Mouse (Mus musculus) heart, adult 9 months (tissue): ENCODE data around the gene Cracr2a.

Experiments used
- DNase-seq, 2 experiments: peaks; one replicate each; pipeline ENCODE4 v3.0.0; 2022; ENCODE audit warnings: low spot score in 2 of 2

Gene Cracr2a

DNA sequence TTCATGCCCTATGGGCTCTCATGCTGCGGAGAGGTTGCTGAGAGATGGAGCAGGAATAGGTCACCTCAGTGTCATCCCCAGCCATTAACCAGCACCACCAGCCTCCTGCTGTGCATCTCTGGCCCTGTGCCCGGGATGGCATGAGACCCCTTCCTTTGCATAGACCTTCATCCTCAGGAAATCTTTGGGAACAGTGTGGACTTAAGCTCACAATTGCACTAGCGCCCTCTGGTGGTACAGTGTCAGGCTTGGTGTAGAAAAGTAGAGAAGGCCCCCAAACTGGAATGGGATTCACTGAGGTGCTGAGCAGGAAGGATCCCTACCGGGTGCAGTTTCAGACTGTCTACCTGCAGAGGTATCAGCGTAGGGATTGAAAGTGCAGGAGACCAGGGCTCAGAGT is 64.0 kb downstream of the Cracr2a start:
- peak in 1 of 2 experiments; percentile 19 for DNase-seq

DNA sequence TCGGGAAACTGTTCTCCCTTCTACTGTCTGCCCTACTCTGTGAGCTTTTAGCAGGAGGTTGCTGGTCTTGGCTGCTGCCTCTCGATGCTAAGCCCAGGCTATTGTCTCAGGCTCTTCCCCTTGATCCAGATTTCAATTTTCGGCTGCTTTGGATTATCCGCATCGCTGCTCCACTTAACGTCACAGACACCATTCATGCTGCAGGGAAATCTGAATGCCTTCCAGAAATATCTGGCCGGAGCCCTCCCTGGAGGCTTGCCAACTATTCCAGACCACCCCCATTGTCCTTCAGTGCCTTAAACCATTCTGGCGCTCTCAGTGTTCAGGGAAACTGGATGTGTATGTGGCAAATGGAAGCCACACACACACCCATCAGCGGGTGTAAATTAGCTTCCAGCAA is 66.3 kb downstream of the Cracr2a start:
- DNase-seq, result no peak

DNA sequence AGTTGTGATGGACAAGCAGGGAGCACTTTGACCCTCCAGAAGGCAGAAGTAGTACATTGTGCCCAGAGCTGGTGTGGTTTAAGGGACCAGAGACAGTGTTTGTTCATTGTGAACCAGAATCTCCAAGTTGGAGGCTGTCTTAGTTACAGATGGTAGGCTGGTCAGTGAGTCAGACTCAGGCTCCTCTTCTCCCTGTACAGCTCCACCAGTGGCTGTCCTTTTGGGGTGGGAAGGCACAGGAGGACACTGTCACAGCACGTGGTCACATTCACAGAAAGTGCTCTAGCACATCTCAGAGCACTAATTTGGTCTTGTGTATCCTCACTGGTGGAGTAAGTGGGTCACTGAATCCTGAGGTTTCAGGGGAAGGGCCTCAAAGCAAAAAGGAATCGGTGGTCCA is 68.1 kb downstream of the Cracr2a start:
- no peak for DNase-seq

DNA sequence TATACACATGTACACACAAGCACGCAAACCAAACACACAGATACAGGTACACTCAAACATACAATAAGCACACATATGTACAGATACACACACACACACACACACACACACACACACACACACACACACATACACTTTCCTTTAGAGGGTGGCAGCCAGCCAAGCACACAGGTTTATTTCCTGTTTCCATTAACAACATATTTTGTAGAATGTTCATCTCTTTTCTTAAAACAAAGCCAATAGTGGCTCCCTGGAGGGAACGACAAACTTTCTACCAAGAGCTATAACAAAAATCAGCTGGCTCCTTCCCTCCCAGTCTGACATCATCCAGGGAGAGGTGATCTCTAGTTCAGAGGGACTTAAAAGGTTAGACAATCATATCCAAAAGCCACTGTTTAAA is 73.7 kb downstream of the Cracr2a start:
- no peak for DNase-seq

DNA sequence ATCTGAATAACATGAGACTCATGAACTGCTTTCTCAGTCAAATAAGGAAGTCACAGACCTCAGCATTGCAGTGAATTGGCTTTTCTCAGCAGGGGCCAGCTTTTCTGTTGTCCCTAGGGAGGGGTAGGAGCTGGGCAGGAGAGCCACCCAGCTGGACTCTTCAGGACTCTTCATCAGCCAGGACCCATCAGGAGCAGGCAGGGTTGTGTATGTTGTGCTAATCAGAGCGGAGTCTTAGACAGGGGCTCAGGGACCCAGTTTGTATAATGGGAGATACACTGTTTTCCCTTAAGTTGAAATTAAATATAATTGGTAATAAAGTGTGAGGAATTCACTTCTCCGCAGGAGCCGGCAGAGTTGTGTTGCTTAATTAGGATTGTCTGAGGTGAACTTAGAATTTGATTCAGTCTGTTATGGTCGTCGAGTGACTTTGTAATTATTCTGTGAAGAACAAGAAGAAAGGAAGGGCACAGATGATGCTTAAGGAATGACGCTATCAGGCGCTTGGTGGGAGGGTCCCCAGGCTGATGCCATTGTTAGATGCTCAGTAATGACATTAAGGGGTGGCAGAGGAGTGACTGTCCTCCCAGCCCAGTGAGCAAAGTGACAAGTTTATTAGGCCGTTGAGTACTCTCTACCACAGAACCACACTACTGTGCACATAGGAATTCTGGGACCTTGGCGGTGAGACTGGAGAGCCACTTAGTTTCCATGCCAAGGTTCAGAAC is 74.5 kb downstream of the Cracr2a start:
- DNase-seq, result no peak

DNA sequence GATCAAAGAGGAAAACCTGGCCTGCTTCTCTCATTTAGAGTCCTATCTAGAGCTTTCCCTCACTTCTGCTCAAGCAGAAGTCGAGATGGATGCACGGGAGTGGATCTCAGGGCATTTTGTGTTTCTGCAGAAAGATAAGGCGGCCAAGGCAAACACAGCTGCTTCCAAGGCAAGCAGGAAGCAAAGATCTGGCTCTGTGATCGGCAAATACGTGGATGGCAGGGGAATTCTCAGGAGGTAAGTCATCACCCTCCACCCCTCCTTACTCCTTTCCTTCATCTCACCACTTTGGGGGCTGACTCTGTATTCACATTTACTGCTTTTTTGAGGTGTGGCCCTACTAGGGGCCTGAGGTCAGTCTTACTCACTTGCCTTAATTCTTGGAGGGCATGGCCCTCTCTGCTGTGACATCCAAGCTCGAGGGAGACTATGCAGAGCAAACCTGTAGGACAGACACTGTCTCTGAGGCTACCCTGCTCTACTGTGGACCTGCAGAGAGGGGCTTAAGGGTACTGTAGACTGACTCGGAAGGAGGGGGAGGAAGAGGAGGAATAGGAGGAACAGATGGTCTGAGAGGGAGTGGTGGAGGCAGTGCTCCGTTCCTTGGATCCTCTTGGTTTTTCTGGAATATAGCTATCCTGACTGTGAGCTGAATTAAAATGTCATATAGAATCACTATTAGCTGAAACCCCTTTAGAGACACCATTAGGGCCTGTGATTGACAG is 80.1 kb downstream of the Cracr2a start:
- peak; percentile 9 to 14 for DNase-seq

DNA sequence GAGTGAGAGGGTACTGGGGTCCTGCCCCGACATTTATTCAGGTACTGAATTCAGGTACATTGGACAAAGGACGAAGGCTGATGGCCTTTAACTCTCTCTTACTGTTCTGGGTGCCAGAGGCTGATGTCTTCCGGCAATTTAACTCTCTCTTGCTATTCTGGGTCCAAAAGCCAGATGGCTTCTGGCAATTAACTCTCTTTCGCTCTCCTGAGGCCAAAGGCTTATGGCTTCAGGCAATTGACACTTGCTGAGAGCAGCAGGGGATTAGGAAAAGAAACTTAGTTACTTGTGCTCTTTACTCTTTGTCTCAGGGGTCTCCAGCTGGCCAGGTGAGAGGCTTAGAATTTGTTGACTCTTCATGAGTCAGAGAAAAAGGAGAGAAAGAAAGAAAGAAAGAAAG is 94.8 kb downstream of the Cracr2a start:
- no peak for DNase-seq

DNA sequence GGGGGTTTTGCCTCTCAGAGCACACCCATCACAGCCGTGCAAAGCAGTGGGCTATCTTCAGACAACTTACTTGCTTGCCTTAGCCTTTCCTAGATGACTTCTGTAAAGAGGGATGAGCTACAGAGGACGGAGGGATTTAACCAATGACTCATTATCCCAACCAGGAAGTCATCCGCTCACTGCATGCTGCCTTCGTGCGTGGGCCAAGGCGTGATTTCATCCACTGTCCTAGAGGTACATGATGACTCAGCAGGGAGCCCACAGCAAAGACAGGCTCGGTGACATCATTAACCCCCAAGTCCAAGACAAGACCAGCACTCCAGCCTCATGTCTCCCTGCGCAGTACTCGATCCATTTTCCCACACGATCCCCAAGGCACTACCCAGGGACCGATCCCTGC is 96.0 kb downstream of the Cracr2a start:
- no peak for DNase-seq

DNA sequence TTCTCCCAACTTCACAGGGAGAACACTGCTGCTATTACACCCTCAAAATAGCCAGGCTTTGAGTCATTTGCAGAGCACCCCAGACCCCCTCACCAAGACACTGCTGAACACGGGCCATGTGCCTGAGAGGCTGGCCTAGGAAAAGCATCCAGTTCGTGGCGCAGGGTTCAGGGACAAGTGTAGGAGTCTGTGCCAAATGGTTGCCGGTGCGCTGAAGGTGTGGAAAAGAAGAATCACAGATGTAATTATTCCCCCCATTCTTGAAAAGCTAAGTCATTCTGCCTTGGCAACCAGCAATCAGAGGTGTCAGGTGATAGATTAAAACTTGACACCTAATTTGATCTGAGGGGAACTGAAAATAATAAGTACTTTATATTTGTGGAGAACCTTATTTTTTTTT is 98.3 kb downstream of the Cracr2a start:
- no peak for DNase-seq

DNA sequence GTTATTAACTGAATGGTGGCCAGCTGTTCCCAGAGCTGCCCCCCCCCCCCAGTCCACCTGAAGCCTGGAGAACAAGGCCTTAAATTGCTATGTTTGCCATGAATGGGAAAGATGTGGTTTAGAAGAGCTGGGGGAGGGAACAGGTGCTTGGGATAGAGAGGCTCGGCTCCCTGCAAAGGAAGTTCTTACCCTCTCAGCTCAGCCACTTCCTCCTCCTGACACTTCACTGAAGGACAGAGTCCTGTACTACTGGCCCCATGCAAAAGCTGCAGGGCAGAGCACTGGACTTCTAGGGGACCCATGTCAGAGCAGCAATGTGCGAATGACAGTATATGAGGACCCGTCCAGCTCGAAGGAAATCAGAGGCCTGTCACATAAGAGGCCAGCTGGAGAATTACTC is 98.8 kb downstream of the Cracr2a start:
- DNase-seq, result no peak

DNA sequence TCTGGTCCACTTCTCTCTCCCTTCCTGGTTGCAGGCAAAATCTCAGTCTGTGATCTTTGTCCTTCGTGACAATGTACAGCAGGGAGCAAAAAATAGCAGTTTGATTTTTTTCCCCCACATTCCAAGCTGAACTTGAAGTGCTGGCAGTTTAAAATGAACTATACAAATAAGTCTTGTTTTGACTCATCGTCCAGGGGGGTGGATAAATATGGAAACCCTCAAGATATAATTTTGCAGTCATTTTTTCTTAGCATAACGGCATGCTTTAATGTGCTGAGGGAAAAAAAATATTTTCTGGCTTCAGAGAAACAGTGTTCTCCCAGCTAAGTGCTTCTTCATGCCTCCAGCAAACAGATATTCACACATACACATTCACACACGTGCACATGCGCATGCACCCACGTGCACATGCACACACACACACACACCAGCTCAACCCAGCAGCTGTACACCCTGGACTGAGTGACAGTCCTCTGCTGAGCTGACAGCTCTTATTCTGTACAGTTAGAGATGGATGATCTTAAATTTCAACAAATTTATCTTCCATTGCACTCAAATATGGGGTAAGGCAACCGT is 100.7 kb downstream of the Cracr2a start:
- no peak for DNase-seq

DNA sequence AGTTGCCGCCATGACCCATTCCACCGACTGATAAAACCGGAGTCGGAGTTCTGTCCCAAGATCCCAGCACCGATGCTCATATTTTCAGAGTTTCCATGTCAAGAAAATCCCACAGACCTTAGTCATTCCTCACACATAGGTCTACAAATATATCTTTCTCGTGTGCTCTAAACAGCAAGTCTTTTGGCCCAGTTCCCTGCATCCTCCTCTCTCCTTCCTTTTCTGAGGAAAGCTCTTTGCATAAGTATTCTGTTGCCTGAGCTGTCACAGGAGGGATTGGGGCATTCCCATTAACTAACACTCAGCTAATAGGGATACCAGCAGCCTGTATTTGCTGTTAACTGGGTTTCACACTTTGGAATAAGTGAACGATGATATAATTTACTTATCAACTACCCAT is 102.1 kb downstream of the Cracr2a start:
- DNase-seq, result no peak

DNA sequence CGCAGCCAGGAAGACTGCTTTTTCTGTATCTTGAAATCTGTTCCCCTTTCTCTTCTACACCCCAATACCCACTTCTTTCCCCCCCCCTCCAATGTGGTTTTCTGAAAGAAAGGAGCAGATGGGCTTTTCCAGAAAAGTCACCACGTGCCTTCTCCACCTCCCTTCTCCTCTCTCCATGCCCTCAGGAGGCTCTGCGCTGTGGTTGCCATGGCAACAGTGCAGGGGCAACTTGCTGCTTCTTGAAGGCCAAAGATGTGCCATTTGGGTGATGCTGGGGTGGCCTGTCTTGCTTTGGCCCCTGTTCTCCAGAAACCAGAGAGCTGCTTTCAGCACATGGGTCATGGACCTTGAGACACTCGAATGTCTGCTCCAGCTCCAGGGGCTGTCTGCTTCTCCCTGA is 108.2 kb downstream of the Cracr2a start:
- DNase-seq, result no peak

DNA sequence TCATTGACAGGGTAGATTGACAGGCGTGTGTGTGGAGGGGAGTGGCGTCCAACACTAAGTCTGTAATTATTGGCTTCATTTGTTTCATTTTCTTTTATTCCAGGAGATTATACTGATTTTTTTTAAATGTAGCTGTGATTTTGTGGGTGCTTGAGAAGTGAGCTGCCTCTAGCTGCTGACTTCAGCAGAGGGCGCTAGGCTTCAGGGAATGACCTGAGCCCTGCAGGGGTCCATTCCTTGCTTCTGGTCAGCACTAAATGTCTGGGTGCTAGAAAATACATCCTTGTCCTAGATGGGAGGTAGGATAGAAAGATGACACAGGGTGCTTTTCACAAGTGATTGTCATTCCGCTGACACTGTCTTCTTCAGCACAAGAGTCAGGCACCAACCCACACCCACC is 108.9 kb downstream of the Cracr2a start:
- no peak for DNase-seq

DNA sequence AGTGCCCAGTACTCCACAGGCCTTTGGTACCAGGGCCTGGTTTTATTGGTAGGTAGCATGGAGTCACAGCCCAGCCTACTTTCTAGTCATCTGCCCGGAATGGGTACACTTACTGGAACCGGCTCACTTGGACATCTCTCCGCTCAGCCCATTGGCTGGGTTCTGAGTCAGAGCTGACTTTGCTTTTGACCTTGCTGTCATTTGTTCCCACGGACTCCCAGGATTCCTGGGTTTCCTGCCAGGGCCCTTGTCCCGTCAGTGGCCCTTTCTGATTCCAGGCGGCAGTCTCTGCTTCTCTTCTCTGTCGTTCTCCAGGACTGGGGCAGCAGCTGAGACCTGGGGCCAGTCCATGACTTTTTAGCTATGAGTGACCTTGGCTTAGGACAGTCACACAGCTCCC is 110.9 kb downstream of the Cracr2a start:
- no peak for DNase-seq

DNA sequence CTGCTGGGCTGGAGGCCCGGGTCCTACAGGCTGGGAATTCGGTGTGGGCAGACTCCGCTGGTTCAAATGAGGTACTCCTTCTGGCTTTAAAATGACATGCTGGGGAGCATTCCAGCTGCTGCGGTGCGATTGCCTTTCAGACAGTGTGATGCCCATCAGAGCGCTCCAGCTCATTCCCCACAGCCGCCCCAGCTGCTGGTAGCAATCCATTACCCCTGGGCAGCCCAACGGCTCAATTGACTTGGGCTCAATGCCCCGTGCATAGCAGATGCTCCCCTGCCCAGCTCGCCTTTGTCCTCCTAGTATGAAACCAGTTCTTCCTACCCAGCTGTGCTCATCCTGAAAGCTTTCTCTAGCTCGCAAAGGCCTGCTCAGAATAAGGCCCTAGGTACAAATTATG is 115.7 kb downstream of the Cracr2a start:
- no peak for DNase-seq

DNA sequence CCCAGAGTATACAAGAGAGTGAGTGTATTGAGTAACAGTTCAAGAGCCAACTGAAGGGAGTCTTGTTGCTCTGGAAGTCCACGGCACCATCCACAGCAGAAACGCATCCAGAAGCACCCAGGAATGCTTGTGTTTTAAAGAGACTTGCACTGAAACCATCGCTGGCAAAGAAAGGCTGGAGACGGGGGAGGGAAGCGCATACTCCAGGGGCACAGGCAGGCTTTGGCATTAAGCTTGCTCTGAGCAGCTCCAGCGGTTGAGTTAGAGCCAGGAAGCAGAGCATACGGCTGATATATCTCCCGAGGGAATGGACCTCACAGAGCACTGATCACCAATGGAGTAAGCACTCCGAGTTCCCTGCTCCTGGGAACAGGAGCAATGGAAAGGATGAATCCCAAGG is 117.2 kb downstream of the Cracr2a start:
- no peak for DNase-seq

DNA sequence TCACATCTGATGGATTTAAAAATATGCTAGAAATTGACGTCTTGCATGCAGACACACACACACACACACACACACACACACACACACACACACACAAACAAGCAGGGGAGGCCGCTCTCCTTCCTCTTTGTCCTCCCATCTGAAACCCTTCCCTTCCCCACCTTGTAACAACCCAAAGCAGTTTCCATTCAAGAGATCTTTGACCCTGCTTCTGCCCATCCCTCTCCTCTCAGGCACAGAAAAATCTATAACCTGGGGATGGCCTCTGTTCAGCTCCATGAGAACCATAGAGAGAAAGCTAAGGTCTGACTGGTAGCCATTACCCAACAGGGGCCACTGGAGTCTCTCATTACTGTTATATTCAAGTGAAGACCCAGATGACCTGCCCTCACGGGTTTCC is 117.9 kb downstream of the Cracr2a start:
- no peak for DNase-seq

DNA sequence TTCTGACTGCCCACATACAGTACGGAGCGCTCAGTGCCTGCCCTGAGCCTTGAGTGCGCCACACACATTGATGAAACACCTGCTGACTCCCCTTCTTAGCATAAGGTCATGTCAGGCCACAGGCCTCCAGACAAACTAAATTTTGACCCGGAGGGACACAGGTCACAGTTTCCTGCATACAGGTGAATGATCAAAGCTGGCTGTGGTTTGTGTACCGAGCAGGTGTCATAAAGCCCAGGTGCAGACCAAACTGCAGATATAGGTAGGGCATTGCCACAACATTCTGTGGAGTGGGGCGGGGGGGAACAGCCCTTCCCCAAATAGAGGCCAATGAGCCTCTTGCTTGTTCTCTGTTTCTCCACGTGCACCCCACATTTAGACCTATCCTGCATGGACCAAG is 119.6 kb downstream of the Cracr2a start:
- DNase-seq, result no peak

DNA sequence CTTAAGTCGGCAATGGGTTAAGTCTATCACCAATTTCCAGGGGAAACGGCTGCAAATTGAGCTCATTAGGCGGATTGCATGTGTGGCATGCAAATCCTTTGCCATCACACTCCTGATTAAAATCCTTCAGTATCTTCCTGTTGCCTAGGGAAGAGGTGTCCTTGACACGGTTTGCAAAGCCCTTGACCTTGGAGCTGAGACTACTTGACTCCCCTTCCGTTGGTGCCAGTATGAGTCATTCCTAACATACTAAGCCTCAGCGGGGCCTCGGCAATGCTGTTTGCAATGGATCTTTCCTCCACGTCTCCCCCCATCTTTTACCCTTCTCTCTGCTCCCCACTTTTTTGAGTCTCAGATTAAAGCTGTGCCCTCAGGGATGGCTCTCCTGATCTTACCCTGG is 122.4 kb downstream of the Cracr2a start:
- no peak for DNase-seq

DNA sequence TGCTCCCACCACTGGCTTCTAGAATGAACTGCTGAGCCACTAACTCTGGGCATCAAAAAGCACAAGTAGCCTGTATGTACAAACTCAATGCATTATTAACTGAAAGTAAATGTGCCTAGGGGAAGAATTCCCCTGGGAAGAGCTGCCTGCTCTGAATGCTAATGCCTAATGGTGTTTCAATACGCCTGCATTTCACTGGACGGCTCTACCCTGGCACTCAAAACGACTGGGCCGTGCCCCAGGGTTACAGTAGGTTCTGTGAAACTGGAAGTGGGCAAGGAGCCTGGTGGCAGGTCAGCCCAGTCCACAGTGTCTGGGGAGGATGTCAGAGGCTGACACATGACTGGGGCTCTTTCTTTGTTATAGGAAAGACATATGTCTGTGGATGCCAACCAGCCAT is 123.8 kb downstream of the Cracr2a start:
- DNase-seq, result no peak

DNA sequence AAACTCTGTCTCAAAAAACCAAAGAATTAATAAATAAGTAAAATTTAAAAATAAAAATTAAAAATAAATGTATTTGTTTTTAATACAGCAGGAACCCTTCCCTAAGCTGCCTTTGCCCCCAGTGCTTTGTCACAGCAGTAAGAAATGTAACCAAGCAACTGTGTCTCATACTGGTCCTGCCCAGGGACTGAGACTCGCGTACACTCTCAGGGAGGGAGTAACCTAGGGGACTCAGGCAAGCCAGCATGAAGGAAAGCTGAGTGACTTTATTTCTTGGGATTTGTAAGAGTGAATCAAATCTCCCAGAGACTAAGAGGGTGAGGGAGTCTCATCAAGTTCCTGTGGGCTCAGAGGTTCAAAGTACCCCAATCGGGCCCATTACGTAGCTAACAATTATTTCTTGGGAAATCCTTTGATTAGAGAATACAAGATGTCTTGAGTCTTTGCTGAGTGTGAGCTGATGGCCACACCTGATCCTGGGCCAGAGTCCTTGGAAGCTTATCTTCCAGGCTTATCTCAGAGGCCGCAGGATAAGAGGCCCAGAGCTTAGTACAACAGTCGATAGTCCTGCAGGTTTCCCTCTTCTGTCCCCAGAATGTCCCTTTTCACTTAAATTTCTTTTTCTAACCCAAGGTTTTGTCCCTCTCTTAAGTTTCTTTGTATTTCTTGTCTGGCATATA is 126.2 kb downstream of the Cracr2a start:
- no peak for DNase-seq

DNA sequence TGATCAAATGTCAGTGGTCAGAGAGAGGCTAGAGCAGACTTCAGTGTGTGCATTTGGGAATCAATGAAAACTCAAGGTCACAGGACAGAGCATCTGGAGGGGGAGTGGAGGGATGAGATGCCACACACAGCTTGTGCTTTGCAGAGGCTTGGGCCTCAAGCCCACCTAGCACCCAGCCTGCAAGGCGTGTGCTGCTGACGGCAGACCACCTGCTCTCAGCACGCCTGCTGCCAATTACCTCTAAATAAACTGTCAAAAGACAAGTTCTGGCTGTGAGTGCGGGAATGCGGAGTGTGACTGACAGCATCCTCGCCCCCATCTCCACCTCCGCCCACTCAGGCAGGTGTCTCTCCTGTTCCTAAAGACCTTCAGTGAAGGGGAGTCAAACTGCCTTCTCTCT is 131.2 kb downstream of the Cracr2a start:
- no peak for DNase-seq
